Mouse (Mus musculus) limb, embryonic 11.5 days (tissue): ENCODE data around the gene Abca13. TPM values are rescaled to one million over a fixed set of nuclear protein-coding genes. Genes with fewer than 3 reads are reported as not detected.
"Not testable (repeated sequence)": the region's sequence is repeated elsewhere in the genome, so short reads cannot be mapped to it uniquely, and the experiment has no call there.

Source experiments
- ATAC-seq: fragments of 200-750 bp; cut with Nextera tagmentation; 2 replicates; pipeline ENCODE4 v1.8.0; 2017; ENCODE audit warnings: low read depth; ENCODE audit not compliant: insufficient number of reproducible peaks, low FRiP score, low TSS enrichment
- DNase-seq: peaks from one replicate; pipeline ENCODE4 v3.0.0-alpha.2; 2015; ENCODE audit warnings: low spot score
- H3K27ac ChIP-seq: fragments of 300-500 bp; sonication (generic); replicated peaks from 2 replicates; pipeline ENCODE4 v1.5.1; 2014; ENCODE audit warnings: low read depth, mild to moderate bottlenecking, low read length
- H3K27me3 ChIP-seq: fragments of 300-500 bp; sonication (generic); 2 replicates; pipeline ENCODE4 v1.6.1; 2014; ENCODE audit warnings: mild to moderate bottlenecking, low read length, mixed read lengths; ENCODE audit not compliant: control insufficient read depth, insufficient read depth
- H3K36me3 ChIP-seq: fragments of 300-500 bp; sonication (generic); 2 replicates; pipeline ENCODE4 v1.6.1; 2014; ENCODE audit warnings: mild to moderate bottlenecking, low read length, moderate library complexity, mixed read lengths; ENCODE audit not compliant: control insufficient read depth, insufficient read depth
- H3K4me1 ChIP-seq: fragments of 300-500 bp; sonication (generic); 2 replicates; pipeline ENCODE4 v1.6.1; 2014; ENCODE audit warnings: low read length, mixed read lengths; ENCODE audit not compliant: control insufficient read depth, insufficient read depth
- H3K4me2 ChIP-seq: fragments of 300-500 bp; sonication (generic); 2 replicates; pipeline ENCODE4 v1.6.1; 2014; ENCODE audit warnings: low read depth, mild to moderate bottlenecking, moderate library complexity; ENCODE audit not compliant: severe bottlenecking
- H3K4me3 ChIP-seq: fragments of 300-500 bp; sonication (generic); 2 replicates; pipeline ENCODE4 v1.5.1; 2014; ENCODE audit warnings: low read depth, low read length
- H3K9ac ChIP-seq: fragments of 300-500 bp; sonication (generic); 2 replicates; pipeline ENCODE4 v1.6.1; 2014; ENCODE audit warnings: mild to moderate bottlenecking, low read length
- H3K9me3 ChIP-seq: fragments of 300-500 bp; sonication (generic); 2 replicates; pipeline ENCODE4 v1.6.1; 2016; ENCODE audit warnings: low read length; ENCODE audit not compliant: control insufficient read depth
- WGBS: fragments of 180-500 bp; shearing (Covaris S2); extraction: QIAGEN DNeasy Blood & Tissue Kit; methylation state at CpG from one replicate; pipeline ENCODE4 v1.1.7; 2014; 5-methylcytosine and 5-hydroxymethylcytosine counted together
- polyA plus RNA-seq: library from polyadenylated mRNA; unstranded; fragments of >200 nt; fragmentation: Nextera tagmentation; extraction: Ambion mirVana; gene quantifications from 2 replicates; pipeline ENCODE4 v1.2.1, GENCODE M21; 2014

Gene Abca13
- polyA plus RNA-seq, 1 experiment from 2014 or later: not detected

DNA sequence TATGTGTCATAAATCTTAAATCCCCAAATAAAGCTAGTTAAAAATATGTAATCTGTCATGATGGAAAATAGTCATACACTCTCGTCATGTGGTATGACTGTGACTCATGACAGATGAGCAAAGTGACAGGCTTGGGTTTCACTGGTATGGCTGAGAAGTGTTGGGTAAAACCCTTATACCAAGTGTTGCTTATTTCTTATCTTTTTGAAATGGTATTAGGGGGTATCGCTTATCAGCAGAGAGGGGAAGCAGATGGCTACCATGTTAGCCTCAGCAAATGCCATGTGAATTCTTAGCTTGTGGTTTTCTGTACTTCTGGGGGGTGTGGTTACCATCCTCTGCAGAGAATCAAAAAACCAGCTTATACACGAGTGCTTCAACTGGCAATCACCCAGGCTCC is 124.8 kb downstream of the Abca13 start:
- H3K4me3 ChIP-seq: no peak overlapping the region
- H3K4me2 ChIP-seq: no peak overlapping the region
- H3K9me3 ChIP-seq: no peaks in the 10 kb centered on the region
- no peaks in the 10 kb centered on the region for H3K36me3 ChIP-seq
- no peaks in the 10 kb centered on the region for H3K27me3 ChIP-seq
- H3K4me1 ChIP-seq: no peaks in the 10 kb centered on the region
- DNase-seq (no peak), ATAC-seq (no peak)
- 69% methylated on average over 3 of the region's 3 CpGs for WGBS
- no peak overlapping the region for H3K27ac ChIP-seq
- H3K9ac ChIP-seq: no peak overlapping the region

DNA sequence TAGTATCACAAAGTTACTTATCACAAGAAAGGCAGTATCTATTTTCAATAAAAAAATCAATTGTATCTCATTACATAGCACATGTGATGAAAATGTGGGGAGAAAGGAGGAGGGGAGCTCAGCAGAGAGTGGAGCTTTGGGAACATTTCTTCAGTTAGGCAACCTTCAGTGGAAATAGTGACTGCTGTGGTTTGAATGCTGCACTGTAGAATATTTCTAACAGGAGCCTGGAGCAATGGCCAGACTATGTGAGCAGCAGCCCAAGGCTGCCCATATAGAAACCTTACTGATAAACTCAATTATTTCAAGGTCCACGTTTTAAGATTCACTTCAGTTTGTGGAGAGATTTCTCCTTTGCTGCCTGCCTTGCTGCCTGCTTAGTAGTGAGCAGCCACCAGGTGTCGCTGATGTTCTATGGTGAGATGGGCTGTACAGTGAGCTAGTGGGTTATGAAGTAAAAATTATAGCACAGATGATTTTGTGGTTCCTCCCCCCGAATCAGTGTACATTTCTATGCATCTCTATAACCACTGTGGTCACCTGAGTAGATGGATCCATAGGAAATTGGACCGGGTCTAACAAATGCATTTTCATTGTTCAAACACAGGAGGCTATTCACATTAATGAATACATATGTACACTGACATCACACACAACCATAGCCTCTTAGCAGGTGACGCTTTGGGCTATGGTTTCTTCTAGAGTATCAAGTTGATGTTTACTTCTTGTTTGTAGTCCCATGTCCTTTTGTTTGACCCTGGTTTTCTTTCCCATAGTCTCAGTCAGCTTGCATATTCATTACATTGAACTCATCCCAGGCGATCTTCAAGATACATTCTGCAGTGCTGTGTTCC is 125.6 kb downstream of the Abca13 start:
- peak; percentile 79 for ATAC-seq
- H3K27ac ChIP-seq: no peak overlapping the region

GRCm38 (mm10) chr11:9338151-9338550 is 146.4 kb downstream of the Abca13 start:
- Histone ChIP-seq H3K27me3 (no peaks in the 10 kb centered on the region), H3K4me2 (no peak overlapping the region), H3K4me3 (no peak overlapping the region), H3K27ac (no peak overlapping the region), H3K36me3 (no peaks in the 10 kb centered on the region), H3K9ac (no peak overlapping the region), H3K9me3 (no peaks in the 10 kb centered on the region), H3K4me1 (no peaks in the 10 kb centered on the region)
- WGBS: 90% methylated on average over 3 of the region's 3 CpGs
- ATAC-seq (no peak), DNase-seq (no peak)

More for the DNA sequence above, 125.6 kb downstream of the Abca13 start:
- Histone ChIP-seq H3K4me2 (no peak overlapping the region), H3K27me3 (no peaks in the 10 kb centered on the region), H3K9ac (no peak overlapping the region), H3K4me1 (no peaks in the 10 kb centered on the region), H3K9me3 (no peaks in the 10 kb centered on the region), H3K36me3 (no peaks in the 10 kb centered on the region), H3K4me3 (no peak overlapping the region)
- WGBS: 32% methylated on average over 6 of the region's 6 CpGs
- peak; percentile 80 for DNase-seq

DNA sequence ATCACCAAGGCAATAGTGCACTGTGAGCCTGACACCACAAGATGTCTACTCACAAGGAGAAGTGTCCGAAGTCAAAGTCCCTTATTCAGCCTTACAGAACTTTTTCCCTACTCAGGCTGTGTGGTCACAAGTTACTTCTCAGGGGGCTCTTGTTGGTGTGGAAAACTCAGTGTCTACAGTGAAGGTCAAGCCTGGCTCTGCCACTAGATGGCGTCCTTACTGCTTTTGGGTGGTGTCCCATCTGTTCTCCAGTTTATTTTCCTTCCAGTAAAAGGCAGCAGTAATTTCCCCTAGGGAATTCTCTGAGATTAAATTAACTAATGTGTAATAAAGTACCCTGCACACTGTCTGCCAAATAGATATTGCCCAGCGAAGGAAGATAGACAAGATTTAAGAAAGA is 156.0 kb downstream of the Abca13 start:
- WGBS: 55% methylated on average over 3 of the region's 3 CpGs

DNA sequence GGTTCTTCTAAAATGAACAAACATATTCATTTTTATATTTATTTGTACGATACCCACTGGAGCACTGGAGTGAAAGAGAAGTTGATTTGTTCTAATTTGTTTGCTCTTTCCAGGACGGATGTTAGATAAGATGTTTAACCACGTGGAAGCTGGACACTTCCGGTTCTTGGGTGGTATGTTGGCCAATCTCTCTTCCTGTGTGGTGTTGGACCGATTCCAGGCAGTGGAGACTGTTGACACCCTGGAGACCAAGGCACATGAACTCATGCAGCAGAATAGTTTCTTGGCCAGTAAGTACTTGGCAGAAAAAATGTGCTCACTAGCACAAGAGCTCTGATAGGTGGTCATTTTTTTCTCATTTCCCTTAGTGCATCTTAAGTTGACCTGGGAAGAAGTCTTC is 181.4 kb downstream of the Abca13 start:
- no peak overlapping the region for H3K4me2 ChIP-seq
- no peaks in the 10 kb centered on the region for H3K27me3 ChIP-seq
- 83% methylated on average over 5 of the region's 5 CpGs for WGBS
- H3K27ac ChIP-seq: no peak overlapping the region
- H3K9me3 ChIP-seq: no peaks in the 10 kb centered on the region
- DNase-seq: no peak
- H3K9ac ChIP-seq: no peak overlapping the region
- no peaks in the 10 kb centered on the region for H3K4me1 ChIP-seq
- H3K36me3 ChIP-seq: no peaks in the 10 kb centered on the region
- ATAC-seq: no peak
- H3K4me3 ChIP-seq: no peak overlapping the region

More for the DNA sequence above, 156.0 kb downstream of the Abca13 start:
- H3K4me2 ChIP-seq: no peak overlapping the region
- no peaks in the 10 kb centered on the region for H3K9me3 ChIP-seq
- H3K36me3 ChIP-seq: no peaks in the 10 kb centered on the region
- H3K27ac ChIP-seq: no peak overlapping the region
- H3K9ac ChIP-seq: no peak overlapping the region
- H3K4me1 ChIP-seq: no peaks in the 10 kb centered on the region
- no peak overlapping the region for H3K4me3 ChIP-seq
- ATAC-seq (no peak), DNase-seq (peak; percentile 37)
- H3K27me3 ChIP-seq: no peaks in the 10 kb centered on the region

GRCm38 (mm10) chr11:9374426-9374825 is 182.7 kb downstream of the Abca13 start:
- not testable (repeated sequence) for H3K4me3 ChIP-seq, H3K4me2 ChIP-seq, H3K9ac ChIP-seq, H3K27me3 ChIP-seq, ATAC-seq, H3K9me3 ChIP-seq, H3K36me3 ChIP-seq, DNase-seq, H3K4me1 ChIP-seq, H3K27ac ChIP-seq
- WGBS: 71% methylated on average over 5 of the region's 5 CpGs

- H3K9me3 ChIP-seq: no peaks in the 10 kb centered on the region
- 79% methylated on average over 1 of the region's 1 CpGs for WGBS
- no peaks in the 10 kb centered on the region for H3K27me3 ChIP-seq
- no peak overlapping the region for H3K9ac ChIP-seq
- ATAC-seq (no peak), DNase-seq (no peak)
- no peaks in the 10 kb centered on the region for H3K4me1 ChIP-seq
- no peak overlapping the region for H3K4me2 ChIP-seq
- no peaks in the 10 kb centered on the region for H3K36me3 ChIP-seq
- no peak overlapping the region for H3K4me3 ChIP-seq
- H3K27ac ChIP-seq: no peak overlapping the region
These were observed 196.8 kb downstream of the Abca13 start for GRCm38 (mm10) chr11:9388520-9388919.

- Histone ChIP-seq H3K9me3 (no peaks in the 10 kb centered on the region), H3K36me3 (no peaks in the 10 kb centered on the region), H3K9ac (no peak overlapping the region), H3K4me3 (no peak overlapping the region), H3K4me2 (no peak overlapping the region), H3K4me1 (no peaks in the 10 kb centered on the region), H3K27me3 (no peaks in the 10 kb centered on the region), H3K27ac (no peak overlapping the region)
- WGBS: 92% methylated on average over 3 of the region's 3 CpGs
- DNase-seq (no peak), ATAC-seq (no peak)
These were observed 225.2 kb downstream of the Abca13 start for GRCm38 (mm10) chr11:9416946-9417345.

DNA sequence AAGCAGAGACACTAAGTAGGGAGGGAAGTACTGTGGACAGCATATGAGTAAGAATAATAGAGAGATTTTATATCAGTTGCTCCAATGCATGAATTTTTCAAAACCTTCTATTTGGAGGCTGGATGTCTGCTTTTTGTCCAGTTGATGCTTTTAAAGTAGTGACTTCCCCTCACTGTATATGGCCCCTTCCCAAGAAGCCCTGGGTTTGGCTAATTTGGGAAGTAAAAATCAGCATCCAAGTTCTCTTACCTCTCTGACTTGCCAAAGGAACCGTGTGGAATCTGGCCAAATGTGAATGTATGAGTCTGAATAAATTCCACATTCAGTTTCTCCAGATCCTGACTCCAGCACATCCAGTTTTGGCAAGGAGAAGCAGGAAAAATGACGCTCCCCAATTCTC is 228.5 kb downstream of the Abca13 start:
- no peak for DNase-seq
- no peaks in the 10 kb centered on the region for H3K9me3 ChIP-seq
- WGBS: 49% methylated on average over 2 of the region's 2 CpGs
- no peaks in the 10 kb centered on the region for H3K4me1 ChIP-seq
- no peak overlapping the region for H3K27ac ChIP-seq
- H3K9ac ChIP-seq: no peak overlapping the region
- no peak for ATAC-seq
- no peak overlapping the region for H3K4me3 ChIP-seq
- H3K4me2 ChIP-seq: no peak overlapping the region
- no peaks in the 10 kb centered on the region for H3K36me3 ChIP-seq
- no peaks in the 10 kb centered on the region for H3K27me3 ChIP-seq
